Mouse (Mus musculus): ENCODE measurements at regions not wholly inside any gene's neighbourhood (a gene's known extent, or its start where the extent isn't known, plus 50 kb on each side); places are given as distances from the start of the nearest gene placed in this dataset.

DNA sequence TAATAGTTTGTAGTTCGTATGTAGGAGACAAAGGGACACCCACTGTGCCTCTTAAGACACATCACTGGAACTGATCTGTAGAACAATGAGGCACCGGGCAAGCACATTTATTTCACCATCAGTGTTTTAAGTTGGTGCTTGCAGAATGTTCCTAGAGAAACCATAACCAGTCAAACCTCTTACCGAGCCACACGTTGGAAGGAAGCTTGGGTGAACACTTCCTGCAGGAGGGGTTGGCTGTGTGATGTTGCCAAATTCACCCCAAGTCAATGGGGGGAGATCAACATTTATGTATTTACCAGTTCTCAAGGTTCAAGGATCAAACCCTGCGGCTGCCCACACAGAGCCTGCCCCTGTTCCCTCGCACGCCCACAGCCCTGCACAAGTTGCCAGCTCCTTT is 214.0 kb upstream of the A230072I06Rik start:
- TF ChIP-seq CTCF (IDR thresholded peaks at IDR 0.05; ENCODE audit: low read depth, low read length) (no peak), POLR2A (IDR thresholded peaks at IDR 0.05; ENCODE audit: extremely low read depth, insufficient read depth, low read length) (no peak)
